Mouse (Mus musculus) CD8-positive naive resting alpha-beta T cell, adult 2 months (primary cell): Measurements from ENCODE around the gene Hes6.

Source experiments
- DNase-seq, 2 experiments: peaks; one replicate each; pipeline ENCODE4 v3.0.0; 2022; ENCODE audit warnings: low read depth in 2 of 2, low spot score in 2 of 2

Hes6 gene

DNA sequence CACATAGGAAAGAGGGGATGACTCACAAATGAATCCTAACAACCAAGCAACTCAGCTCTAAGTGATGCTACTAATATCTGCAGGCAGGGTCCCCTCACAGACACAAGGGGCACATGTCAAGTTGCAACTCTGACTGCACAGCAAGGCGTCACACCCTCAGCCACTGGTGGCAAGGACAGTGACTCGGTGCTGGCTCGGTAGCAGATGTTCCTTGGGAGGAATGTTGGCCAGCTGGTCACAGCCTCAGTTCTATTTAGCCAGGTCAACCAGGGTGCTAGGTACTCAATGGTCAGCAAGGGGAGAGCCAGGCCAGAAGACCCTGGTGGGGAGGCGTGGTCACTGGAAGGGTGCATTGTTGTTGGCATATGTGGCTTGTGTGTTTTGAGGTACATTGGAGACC lies 6.0 kb downstream of the Hes6 start:
- DNase-seq = no peak

DNA sequence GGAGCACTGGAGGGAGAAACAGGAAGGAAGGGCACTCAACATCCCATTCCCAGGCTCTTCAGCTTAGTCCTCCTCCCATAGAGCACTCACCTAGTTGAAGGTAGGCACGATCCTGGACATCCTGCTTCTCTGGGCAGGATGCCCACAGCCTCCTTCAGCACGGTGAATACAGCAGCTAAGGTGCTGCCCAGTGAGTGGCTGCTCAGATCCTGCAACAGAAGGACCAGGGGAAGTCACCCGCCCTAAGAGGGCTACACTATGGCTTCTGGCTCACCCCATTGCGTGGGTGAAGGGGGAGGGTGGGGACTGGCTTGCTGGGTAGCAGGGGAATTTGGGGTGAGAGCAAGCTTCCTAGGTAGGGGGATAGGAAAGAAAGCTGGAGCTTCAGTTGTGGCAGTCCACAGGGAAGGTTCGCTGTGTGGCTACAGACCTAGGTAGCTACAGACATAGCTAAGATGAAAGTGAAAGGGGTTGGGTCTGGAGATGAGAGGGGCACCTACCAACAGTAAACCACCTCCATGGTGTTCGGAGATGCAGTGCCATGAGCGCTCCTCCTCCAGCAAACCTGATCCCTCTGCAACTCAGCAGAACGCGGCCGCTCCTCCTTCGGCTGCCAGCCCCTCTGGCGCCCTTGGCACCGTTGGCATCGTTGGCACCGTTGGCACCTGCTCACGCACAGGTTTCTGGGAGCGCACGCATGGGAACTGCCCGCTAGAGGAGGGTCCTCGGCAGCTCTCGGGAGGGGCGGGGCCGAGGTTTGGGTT lies 8.2 kb downstream of the Hes6 start:
- DNase-seq = no peak

DNA sequence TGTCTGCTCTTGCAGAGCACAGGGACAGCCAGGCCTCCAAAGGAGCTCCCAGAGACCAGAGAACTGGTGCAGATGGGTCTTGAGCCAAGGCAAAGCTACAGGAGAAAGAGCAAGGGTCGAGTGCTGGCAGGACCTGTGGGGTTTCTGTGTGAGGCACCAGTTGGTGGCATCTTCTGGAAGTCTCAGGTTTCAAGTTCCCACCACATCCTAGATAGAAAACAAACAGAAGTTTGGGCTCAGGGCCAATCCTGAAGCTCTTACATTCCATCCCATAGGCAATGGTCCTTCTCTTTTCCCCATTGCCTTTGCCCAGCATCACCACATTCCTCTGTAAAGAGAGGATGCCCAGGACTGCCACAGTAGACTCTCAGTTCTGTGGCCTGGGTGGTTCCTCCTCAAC lies 8.9 kb downstream of the Hes6 start:
- no peak for DNase-seq

DNA sequence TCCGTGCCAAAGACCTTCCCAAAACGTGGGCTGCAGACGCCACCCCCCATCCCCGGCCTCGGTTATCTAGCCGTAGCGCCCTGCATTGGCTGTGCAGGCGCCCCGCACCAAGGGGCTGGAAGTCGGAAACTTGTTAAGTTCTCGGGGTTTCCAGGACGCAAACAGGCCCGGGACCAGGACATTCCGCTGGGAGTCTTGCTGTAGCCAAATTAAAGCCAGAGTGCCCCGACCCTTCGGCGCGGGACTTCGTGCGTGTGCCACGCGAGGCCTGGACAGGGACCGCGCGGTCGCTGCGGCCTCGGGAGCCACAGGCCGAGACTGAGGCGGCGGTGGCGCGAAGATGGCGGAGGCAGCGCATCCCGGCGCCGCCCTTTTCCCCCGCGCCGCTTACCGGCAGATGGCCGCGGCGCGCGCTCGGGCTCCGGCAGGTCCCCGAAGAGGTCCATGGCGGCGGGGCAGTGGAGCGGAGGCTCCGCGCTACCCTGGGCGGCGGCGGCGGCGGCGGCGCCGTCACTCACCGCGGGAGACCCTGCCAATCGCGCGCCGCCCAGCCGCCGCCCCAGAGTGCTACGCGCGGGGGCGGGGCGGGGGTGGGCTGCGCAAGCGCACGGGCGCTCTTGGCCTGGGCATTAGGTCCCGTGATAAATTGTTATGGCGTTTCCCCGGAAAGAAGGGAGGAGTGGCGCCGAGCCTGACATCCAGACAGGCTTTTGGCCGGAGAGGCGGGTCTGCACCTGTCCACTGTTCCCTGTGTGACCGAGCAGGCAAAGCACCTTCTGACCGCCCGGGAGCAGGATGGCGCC lies 15.4 kb downstream of the Hes6 start, which contains the start of gene Ilkap:
Gene Ilkap, minus strand, starts transcription at position 556 of the 803 bp plus-strand sequence.
- DNase-seq = peak; percentile 66 to 71

DNA sequence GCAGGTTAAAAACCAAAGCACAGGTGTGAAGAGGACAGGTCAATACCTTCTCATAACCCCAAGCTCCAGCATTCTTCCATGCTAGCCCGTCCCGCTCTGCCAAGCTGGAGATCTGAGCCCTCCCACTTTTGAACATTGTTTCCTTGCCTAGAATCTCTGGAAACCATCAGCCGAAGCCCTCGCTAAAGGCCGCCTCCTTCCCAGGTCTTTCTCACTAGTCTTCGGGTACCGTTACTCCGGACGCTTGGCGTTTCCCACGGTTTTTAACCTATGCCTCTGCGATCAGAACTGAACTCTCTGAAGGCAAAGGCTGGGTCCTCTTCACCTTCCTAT lies 15.9 kb downstream of the Hes6 start:
- DNase-seq = no peak

DNA sequence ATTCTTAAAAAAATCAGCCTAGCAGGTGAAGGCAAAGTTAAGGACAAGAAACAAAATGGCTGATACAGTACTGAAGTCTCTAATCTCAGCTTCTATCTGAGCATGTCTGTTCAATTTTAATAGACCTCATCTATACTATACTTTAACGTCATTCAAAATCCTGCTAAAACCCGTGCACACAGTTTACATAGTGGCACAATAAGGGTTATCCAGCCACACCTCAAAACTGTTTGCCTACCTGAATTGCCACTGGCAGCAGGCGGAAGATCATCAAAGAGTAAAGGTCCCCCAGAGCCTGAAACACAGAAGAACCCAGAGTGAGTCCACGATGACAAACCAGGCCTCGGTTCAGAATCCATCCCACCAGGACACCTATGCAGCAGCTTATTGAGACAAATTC lies 23.5 kb downstream of the Hes6 start:
- DNase-seq = no peak

DNA sequence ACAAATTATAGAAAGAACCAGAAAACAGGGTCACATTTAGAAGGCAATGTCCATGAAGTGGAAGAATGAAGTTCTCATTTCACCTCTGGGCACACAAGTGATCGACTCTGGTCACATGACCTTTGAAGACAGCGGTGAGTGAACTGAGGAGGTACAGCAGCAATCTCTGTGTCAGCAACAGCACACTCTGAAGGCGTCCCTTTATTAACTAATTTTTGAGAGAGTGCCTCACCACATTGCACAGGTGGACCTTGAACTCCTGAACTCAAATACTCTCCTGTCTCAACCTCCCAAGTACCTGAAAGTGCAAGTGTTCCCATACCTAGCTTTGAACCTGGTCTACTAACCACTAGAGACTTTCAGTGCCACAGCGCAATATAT lies 32.8 kb downstream of the Hes6 start:
- DNase-seq = no peak

DNA sequence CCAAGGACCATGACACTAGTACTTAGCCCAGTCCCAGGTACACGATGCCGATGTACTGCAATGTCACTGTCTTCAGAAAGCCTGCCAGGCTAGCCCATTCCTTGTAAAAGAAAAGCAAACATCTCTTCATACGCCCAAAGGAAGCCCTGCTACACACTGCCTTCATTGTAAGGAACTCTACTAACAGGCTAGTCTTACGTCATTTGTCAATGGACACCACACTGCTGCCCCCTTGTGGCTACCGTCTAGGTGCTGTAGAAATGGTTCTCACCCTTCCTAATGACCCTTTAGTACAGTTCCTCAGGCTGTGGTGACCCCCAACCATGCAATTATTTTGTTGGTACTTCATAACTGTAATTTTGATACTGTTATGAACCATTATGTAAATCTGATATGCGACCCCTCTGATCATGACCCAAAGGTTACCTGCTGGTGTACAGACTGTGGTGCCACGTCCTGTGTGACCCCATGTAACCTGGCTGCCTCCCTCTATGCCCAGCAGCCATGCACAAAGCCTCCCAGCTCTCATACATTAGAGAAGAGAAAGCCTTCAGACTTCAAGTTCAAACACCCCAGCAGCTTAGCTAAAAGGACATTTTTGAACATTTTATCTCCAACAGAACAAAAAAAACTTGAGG lies 33.3 kb downstream of the Hes6 start:
- peak; percentile 32 to 60 for DNase-seq

DNA sequence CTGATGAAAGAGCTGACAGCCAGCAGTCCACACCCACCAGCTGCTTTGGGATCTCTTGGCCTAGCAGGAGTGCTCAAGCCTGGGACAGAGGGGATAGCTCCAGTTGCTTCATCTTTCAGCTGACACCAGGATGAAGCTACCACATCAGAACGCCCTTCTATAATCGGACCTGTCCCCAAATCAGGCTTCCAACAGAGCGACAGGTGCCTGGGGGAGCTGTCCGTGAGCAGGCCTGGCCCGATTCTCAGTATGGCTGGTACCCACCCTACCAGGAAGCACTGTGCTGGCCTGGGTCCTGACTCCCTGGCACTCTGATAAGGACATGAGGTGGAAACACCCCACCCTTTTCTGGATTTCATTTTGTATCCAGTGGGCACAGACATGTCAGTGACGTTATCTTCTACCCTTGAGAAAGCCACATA lies 40.4 kb downstream of the Hes6 start:
- DNase-seq = no peak

DNA sequence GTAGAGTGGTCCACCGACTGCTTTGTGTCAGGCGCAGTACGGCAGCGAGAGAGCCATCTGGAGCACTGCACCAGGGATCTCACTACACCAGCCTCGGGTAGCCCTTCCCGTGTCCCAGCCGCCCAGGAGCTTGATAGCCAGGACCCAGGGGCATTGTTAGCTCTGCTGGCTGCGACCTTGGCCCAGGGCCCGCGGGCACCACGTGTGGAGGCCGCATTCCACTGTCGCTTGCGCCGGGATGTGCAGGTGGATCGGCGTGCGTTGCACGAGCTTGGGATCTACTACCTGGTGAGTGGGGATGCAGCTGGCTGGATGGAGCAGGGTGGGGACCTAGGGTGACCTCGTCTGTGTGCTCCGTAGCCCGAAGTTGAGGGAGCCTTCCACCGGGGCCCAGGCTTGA lies 43.8 kb downstream of the Hes6 start:
- no peak for DNase-seq

DNA sequence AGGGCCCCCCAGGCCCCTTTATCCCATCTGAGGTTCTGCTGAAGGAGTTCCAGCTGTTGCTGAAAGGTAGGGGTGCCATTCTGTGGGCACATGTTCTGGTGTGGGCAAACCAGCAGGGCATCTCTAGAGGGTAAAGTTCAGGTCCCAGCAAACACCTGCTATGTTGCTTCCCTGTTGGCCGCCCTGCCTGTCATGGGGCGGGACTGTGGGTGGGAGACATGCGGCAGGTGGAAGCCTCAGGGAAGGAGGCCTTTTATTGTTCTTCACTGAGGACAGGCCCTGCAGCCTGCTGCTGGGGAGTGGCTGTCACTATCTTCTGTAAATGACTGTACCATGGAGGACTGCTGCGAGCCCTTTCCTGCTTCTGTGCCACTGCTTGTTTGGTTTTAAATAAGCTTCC lies 44.4 kb downstream of the Hes6 start:
- no peak for DNase-seq

DNA sequence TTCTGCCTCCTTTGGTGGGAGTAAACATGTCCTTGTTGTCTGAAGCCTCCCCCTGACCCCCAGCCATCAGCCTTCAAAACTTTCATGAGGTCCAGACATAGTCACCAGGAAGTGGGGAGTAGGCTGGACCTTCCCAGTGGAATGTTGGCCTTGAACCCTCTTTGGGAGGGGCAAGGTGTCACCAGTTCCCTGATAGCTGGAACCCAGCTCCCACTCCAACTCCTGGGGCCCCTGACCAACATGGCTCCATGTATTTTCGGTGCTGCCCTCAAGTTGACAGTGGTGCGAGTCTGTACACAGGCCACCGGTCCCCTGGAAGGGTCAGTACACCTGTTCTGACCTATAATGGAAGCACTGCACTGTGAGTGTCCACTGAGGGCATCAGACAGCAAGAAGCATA lies 46.5 kb downstream of the Hes6 start:
- DNase-seq = no peak

DNA sequence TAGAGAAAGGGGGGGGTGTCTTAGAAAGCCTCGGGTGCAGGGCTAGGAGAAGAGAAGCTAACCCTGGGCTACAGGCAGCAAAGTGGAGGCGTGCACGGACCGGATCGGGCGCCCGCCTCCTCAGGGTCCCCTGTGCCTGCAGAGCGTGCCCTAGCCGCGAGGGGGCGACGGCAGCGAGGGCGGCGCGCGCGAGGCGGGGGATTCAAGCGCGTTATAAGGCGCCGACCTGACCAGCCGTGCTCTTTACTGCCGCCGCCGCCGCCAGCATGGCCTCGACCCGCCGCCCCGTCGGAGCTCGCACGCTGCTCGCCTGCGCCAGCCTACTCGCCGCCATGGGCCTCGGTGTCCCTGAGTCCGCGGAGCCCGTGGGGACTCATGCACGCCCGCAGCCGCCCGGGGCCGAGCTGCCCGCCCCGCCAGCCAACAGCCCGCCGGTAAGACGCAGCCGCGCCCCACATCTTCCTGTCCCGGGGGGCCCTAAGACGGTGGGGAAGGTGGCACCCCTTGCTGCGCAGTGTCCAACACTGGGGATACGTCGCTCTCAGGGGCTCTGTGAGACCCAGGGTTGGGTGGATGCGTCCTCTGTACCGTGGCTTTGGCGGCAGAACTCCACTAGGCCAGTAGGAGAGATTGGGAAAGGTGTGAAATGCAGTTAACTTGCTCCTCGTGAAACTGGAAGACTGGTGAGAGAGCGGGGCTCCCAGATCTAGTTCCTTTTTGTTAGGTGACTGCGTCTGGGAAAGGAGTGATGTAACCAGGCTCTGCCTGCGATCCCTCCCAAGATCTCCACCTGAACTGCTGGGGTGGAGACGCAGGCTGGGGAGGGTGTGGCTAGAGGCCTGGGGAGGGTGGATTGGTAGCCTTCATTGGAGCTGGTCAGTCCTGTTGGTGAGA lies 47.4 kb downstream of the Hes6 start, which contains the start of gene Erfe:
Gene Erfe, plus strand, starts transcription at position 216 of the 894 bp plus-strand sequence.
- peak; percentile 67 to 70 for DNase-seq

DNA sequence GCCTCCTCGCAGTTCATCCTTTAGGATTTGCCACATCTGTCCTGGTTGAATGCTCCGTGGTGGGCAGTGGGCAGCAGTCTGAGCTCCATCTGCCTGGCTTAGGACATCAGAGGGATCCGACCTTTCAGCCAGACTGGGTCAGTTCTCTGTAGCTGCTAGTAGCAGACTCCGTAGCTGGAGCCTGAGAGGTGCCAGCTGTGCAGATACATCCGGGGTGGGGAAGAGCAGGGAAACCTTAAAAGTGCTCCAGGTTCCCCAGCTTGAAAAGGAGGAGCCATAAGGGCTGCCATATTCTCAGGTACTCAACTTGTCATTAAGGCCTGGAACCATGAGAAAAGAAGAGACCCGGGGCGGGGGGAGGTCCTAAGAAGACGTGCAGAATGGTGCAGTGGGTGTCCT lies 48.0 kb downstream of the Hes6 start:
- DNase-seq = no peak

DNA sequence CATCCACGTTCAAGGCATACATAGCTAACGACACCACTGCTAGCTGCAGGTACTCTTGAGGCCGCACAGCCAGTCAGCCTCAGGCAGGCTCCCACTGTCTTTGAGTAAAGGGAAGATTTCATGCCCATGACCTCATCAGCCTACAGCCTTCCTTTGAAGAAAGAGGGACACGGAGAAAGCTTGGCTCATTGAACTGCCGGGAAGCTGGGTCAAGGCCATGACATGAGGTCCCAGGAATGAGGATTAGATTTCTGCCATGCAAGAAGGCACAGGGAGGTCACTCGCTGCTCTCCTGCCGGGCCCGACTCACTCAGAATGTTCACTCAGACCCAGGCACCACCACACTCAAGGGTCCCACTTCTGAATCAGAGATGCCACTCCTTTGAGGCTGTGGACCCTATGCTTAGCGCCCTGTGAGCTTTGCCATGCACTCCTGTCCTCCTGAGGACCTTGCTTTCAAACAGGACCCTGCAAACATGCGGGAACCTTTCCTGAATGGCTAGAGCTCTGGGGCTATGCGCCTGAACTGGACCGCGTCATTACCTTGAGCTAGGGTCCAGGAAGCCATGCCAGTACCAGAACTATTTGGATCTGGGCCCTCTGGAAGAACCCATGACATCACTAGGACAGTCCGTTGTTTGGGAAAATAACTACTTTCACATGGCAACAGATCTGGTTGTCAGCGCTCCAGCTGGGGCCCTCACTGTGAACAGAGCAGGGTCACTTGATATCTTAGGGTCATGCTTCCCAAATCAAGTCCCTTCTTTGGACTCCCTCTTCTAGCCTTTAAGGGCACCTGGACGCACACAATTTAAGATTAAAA lies 48.8 kb downstream of the Hes6 start:
- no peak for DNase-seq

DNA sequence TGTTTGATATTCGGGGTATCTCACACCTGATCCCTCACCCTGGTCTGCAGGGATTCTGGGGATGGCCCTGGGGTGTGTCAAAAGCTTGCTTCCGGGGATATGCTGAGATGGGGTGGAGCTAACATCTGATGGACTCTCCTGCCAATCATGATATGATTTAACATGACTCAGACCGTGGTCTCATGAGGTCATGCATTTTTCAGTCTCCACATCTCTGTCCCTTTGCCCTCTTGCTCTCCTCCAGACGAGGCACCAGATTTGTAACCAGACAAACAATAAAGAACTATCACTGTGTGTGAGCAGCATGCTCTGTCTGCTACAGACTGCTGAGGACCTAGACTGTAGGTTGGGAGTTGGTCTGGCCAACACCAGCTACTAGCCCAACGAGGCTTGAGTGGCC lies 51.7 kb downstream of the Hes6 start:
- no peak for DNase-seq
